Mouse (Mus musculus): ENCODE measurements around the gene Gm49711. TPM values are rescaled to one million over a fixed set of nuclear protein-coding genes. Genes with fewer than 3 reads are reported as not detected.

Gm49711 gene
- polyA plus RNA-seq, 1 experiment from 2014 or later: 1.3 TPM

DNA sequence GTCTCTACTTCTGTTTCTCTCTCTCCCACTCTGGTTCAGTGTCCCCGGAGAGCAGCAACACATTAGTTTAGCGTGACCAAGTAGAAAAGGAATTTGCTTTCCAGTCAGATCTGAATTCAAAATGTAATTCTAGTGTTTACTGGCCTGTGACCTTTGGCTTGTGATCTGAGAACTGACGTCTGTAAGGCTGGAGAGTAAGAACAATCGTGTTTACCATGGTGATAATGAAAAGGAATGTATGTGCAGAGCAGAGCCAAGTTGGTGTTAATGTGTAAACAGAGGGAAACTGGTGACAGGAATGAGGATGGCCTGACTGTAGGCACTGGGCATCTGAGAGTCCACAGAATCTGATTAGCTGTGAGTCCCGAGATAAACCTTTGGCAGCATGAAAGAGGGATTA is 176.4 kb downstream of the Gm49711 start:
- H3K36me3 ChIP-seq (ENCODE audit: control insufficient read depth, insufficient read depth, low read length): no peaks in the 10 kb centered on the region
- no peak overlapping the region for H3K27ac ChIP-seq (replicated peaks; ENCODE audit: low read depth, low read length)
- peak; percentile 12 for DNase-seq
- H3K4me3 ChIP-seq (replicated peaks; ENCODE audit: low read depth, low read length): no peak overlapping the region
- no peaks in the 10 kb centered on the region for H3K9me3 ChIP-seq (ENCODE audit: control insufficient read depth, low read length)
- no peak overlapping the region for H3K9ac ChIP-seq (replicated peaks; ENCODE audit: low read length)
- no peak overlapping the region for H3K4me2 ChIP-seq (ENCODE audit: low read length)
- no peak for ATAC-seq (ENCODE audit: low FRiP score, low TSS enrichment)
- WGBS: 11% methylated on average over 5 of the region's 5 CpGs
- H3K27me3 ChIP-seq (ENCODE audit: control insufficient read depth, insufficient read depth, low read length): no peaks in the 10 kb centered on the region
- H3K4me1 ChIP-seq (ENCODE audit: control insufficient read depth, insufficient read depth, low read length): peaks cover 3% of the 10 kb centered on the region; the same call in 1 of the 2 replicates

DNA sequence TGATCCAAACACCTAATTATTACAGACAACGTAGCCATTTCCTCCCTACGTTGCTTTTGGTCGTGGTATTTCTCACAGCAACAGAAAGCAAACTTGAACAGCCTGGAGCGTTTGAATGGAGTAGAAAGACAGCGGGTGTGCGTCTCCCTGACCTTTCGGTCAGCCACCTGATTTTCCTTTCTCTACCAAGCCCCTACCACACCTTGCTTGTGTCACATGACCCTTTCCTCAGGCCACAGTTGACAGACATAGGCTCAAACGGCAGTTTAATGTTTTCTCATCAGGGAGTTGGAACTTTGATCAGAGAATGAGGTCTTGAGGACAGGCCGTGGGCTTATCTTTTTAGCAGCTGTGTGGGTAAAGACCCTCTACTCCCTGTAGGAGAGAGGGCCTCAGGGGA is 177.1 kb downstream of the Gm49711 start:
- no peak overlapping the region for H3K27ac ChIP-seq (replicated peaks; ENCODE audit: low read depth, low read length)
- H3K36me3 ChIP-seq (ENCODE audit: control insufficient read depth, insufficient read depth, low read length): no peaks in the 10 kb centered on the region
- H3K9ac ChIP-seq (replicated peaks; ENCODE audit: low read length): no peak overlapping the region
- H3K4me2 ChIP-seq (ENCODE audit: low read length): no peak overlapping the region
- no peaks in the 10 kb centered on the region for H3K27me3 ChIP-seq (ENCODE audit: control insufficient read depth, insufficient read depth, low read length)
- DNase-seq (no peak), ATAC-seq (ENCODE audit: low FRiP score, low TSS enrichment) (no peak)
- H3K4me1 ChIP-seq (ENCODE audit: control insufficient read depth, insufficient read depth, low read length): peaks cover 3% of the 10 kb centered on the region; the same call in 1 of the 2 replicates
- WGBS: 72% methylated on average over 9 of the region's 9 CpGs
- H3K4me3 ChIP-seq (replicated peaks; ENCODE audit: low read depth, low read length): no peak overlapping the region
- H3K9me3 ChIP-seq (ENCODE audit: control insufficient read depth, low read length): no peaks in the 10 kb centered on the region

Other genes with a start within 250 kb of the Gm49711 start
- gene Mrps6, start within 50 bp of the Gm49711 start, polyA plus RNA-seq (2014; fragmentation: Nextera tagmentation; extraction: Ambion mirVana): 168 and 184 TPM in 2 replicates
- 22.2 and 30.6 TPM in 2 replicates for gene Slc5a3, start within 50 bp of the Gm49711 start, polyA plus RNA-seq (2014; fragmentation: Nextera tagmentation; extraction: Ambion mirVana)
- 0.53 and 3.0 TPM in 2 replicates for gene Kcne2, start 234.1 kb downstream of the Gm49711 start, polyA plus RNA-seq (2014; fragmentation: Nextera tagmentation; extraction: Ambion mirVana)
- gene Smim11, start 243.0 kb downstream of the Gm49711 start, polyA plus RNA-seq (2014; fragmentation: Nextera tagmentation; extraction: Ambion mirVana): 71.6 and 75.9 TPM in 2 replicates

Measured in midbrain, embryonic 14.5 days (tissue).